Mouse (Mus musculus) megakaryocyte, embryonic 14.5 days (primary cell): ENCODE data around the gene Dapl1.

Source experiments
- FLI1 ChIP-seq: IDR thresholded peaks from 2 replicates; pipeline ENCODE4 v1.6.1; 2012; ENCODE audit warnings: low read length, inconsistent platforms, mixed read lengths
- GATA1 ChIP-seq: IDR thresholded peaks from 3 replicates; pipeline ENCODE4 v1.6.1; 2012; ENCODE audit warnings: mixed read lengths, low read length, inconsistent platforms, borderline replicate concordance

GRCm38 (mm10) chr2:59446671-59447070 is 37.8 kb upstream of the Dapl1 start:
- TF ChIP-seq GATA1 = no peak
- no peak for TF ChIP-seq FLI1
